Mouse (Mus musculus) cerebellum, adult 9-11 months (tissue): Measurements from ENCODE around the gene Pdcd10.

ENCODE experiments used
- DNase-seq: peaks from one replicate; pipeline ENCODE4 v3.0.0; 2022

Gene Pdcd10

GRCm38 (mm10) chr3:75556695-75557291 is at the start of gene Pdcd10:
Gene Pdcd10 (minus strand): TSS chr3:75556856.
- DNase-seq: peak; percentile 100

- DNase-seq: no peak
Measured at GRCm38 (mm10) chr3:75584898-75585297, 28.2 kb upstream of the Pdcd10 start.

GRCm38 (mm10) chr3:75583293-75583692 is 26.6 kb upstream of the Pdcd10 start:
- peak; percentile 77 for DNase-seq

DNA sequence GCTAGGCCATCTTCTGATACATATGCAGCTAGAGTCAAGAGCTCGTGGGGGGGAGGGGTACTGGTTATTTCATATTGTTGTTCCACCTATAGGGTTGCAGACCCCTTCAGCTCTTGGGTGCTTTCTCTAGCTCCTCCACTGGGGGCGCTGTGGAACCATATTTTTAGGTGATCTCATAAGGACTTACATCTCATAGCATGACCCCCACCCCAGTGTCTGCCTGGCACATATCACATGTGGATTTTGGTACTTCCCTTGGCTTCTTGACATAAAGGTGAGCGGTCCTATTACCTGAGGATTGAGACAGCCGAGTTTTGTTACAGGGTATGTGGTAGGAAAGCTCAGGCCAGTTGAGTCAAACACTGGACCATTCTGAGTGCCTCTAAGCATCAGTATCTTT is 22.7 kb upstream of the Pdcd10 start:
- DNase-seq: no peak

GRCm38 (mm10) chr3:75575582-75575981 is 18.9 kb upstream of the Pdcd10 start:
- DNase-seq: no peak

GRCm38 (mm10) chr3:75574074-75574473 is 17.4 kb upstream of the Pdcd10 start:
- DNase-seq: no peak

DNA sequence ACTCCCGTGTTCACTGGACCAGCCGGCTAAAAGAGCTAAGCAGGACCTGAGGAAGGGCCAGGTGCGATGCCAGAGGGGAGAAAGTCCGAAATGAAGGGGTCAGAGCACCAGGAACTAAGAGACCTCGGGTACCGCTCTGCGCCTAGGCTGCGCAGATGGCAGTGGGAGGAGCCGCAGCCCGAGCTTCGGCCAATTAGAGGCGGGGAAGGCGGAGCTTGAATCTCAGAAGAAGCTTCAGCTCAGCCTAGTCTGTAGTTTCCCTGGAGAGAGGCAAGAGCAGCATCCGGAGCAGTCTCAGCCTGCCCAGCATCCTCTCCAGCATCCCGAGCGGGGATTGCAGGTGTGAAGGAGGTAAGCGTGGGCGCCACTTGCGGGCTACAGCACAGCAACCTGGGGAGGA is 636 bp upstream of the Pdcd10 start, which contains the start of gene Serpini1:
TSS of gene Serpini1 (plus strand) at position 256 of the 400 bp plus-strand sequence.
- DNase-seq: peak; percentile 97

DNA sequence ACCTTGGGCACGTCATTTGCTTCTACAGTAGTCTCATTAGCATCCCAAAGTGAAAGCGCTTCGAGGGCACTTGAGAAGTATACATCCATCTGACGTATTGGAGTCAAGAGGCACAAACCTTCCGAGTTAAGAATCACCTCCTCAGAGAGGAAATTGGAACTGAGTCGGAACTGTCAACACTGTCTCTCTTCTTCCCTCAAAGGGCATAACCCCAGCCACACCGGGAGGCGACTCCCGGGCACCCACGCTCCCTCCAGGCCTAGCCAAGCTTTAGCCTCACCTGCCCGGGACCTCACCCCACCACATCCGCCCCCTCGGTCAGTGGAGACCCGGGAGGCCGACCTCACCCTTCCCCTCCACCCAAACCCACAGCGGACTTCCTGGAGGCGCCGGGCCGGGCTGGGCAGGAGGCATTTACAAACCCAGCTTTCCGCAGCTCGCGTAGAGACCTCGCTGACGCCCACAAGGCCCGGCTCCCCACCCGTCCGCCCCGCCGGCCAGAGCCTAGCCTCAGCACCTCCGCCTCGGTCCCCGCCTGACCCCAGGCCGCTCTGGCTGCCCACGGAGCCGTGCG is 448 bp downstream of the Pdcd10 start:
- DNase-seq: no peak

- DNase-seq: peak; percentile 18
Measured at GRCm38 (mm10) chr3:75551248-75551647, 5.4 kb downstream of the Pdcd10 start.

DNA sequence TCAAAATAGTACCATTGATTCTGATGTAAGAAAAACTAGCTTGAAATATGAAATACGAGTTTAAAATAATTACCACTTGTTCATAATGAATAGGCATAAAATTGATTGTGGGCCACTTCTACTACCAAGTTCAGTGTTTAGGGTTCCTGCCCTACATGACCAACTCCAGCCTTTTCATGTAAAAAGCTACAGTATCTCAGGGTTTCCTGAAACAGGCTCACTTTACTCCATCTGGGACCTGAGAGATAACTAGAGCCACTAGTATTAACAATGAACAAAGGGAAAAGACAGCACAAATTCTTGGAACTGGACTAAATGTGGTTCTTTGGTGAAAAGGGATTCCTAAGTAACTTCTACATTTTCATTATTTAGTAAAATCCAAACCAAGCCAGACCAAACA is 12.4 kb downstream of the Pdcd10 start:
- DNase-seq: no peak

- no peak for DNase-seq
Measured at GRCm38 (mm10) chr3:75542852-75543251, 13.8 kb downstream of the Pdcd10 start.

DNA sequence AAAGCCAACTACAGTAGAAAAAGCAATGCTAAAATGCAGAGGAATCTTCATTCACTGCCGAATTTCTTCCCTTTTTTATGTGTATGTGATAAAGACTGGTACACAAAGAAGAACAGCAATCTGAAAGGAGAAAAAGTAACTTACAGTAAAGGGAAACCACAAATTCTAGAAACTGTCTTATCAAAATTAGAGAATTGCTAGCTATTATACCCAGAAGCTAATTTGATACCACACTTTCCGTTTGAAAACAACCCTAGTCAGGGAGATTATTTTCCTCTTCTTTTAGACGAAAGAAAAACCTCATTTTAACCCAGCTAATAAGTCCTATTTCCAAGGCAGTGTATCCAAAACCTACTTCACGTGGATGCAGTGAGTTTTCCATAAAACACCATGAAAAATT is 15.4 kb downstream of the Pdcd10 start:
- no peak for DNase-seq

- DNase-seq: no peak
Measured at GRCm38 (mm10) chr3:75534045-75534834, 22.4 kb downstream of the Pdcd10 start.

DNA sequence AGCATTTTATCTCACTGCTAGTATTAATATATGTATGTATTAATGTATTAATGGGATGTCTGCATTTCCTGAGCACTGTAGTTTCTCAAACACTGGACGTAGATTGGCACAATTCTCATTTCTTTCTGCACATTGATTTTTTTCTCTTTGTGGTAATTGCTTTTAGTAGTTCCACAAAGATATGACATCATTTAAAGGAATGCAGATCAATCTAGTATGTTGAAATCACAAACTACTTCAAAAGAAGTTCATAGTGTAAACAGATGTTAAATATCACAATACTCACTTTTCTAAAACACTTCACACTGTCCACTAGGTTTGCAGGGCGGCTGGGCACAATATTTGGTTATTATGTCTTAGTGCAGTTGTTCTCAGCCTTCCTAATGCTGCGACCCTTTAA is 25.6 kb downstream of the Pdcd10 start:
- no peak for DNase-seq

- DNase-seq: no peak
Measured at GRCm38 (mm10) chr3:75522527-75522926, 34.1 kb downstream of the Pdcd10 start.

DNA sequence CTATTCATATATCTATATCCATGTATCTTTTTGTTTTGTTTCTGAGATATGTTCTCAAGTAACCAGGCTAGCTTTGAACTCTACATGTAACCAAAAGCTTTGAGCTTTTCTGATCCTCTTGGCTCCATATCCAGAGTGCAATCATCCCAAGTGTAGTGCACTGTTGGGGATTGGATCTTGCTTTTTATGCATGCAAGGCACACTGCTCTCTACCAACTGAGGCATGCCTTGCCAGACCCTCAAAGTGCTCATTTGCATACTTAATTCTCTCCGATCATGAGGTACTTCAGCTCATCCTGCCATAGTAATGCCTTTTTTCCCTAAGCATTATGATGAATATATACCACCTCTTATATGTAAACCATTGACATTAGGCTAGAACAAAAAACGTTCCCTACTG is 35.3 kb downstream of the Pdcd10 start:
- DNase-seq: no peak

GRCm38 (mm10) chr3:75517631-75518250 is 38.9 kb downstream of the Pdcd10 start:
- no peak for DNase-seq

DNA sequence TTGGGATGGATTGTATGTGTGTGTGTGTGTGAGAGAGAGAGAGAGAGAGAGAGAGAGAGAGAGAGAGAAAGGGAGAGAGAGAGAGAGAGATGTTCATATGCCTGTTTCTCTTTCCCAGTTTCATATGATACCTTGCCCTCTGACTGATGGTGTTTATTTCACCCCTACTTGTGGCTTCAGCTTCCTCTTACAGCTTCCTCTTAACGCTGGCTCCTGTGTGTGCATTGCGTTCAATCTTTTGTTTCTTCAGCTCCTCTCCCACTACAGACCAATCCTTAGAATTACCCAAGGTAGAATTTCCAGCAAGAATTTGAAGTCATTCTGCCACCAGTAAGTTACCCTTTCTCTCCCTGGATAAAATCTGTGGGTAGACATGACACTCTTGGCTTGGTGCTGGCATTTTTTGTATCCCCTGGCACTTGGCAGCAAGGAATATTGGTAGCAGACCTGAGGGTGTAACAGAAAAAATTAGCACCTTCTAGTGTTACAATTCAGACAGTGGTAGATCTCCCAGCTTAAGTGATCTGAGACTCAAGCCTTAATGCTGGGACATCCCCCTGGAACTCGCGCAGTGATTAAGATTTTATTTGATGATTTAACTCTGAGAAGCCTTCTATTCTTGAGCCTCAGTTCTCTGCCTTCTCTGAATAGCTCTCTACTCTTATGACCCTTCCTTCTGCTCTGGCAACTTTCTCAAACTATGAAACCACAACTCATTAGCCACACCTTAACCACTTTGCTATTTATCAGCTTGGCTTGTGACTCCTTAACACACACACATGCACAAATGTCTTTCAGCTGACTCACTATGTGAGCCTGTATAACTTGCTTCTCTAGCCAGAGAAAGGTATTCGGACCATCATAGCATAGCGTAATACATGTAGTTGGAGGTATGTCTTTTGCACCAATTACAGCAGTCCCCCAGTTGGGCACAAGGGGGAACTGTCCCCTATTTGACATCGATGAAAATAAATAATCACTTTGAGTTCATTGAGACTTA is 57.4 kb downstream of the Pdcd10 start:
- no peak for DNase-seq

DNA sequence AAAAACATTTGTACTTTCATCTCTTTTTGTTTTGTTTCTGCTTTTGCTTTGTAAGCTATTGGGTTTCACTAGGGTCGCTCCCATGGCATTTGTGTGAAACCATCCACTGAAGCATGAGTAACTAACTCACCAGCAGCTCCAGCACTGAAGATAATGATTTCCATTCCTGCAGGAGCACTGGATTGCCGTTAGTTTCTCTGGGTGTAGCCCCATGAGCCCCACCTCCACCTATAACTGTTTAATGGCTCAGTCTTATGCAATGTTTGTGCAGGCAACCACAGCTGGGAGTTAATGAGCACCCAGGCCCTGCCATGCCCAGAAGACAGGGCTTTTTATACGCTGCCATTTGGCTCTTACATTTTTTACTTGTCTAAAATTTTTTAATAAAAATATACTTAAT is 63.7 kb downstream of the Pdcd10 start:
- DNase-seq: no peak

- no peak for DNase-seq
Measured at GRCm38 (mm10) chr3:75482056-75482455, 74.6 kb downstream of the Pdcd10 start, which contains the start of gene Wdr49. Gene Wdr49 (minus strand): TSS chr3:75482156.

DNA sequence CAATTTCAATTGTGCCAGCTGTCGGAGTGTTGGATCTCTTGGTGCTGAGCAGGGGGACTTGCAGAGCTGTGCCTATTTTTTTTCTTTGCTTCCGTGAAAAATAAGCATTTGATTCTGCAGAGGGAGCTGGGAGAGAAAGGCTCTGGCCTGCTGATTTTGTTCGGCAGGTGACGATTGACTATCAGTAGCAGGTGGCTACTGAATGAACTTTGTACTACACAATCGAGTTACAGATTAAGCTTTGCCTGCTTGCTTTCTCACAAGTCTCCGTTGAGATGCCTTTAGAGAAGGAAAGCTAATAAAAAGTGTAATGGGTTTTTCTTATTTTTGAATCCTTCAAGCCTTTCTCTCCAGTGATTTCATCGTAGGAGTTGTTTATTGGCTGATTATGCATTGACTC is 81.5 kb downstream of the Pdcd10 start:
- no peak for DNase-seq

DNA sequence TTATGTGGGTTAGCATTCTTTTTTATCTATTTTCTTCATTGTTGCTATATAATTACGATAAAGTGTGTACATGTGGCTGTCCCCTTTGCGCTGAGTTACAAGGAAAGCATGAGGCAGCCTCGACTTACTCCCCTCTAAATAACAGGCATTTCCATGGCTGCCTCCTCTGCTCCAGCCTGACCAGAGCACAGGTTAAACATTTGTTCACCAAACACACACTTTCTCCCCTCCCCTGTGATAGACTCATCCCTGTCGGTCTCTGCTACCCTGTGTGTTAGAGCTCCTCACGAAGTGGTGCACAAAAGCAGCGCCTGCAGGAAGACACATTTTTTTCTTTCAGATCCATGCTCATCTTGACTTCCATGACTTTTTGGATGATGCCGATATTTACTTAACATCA is 82.0 kb downstream of the Pdcd10 start:
- no peak for DNase-seq
